Mouse (Mus musculus) layer of hippocampus, adult 2 months (tissue): Measurements from ENCODE around the gene 1700029I15Rik. TPM values are rescaled to one million over a fixed set of nuclear protein-coding genes. Genes with fewer than 3 reads are reported as not detected.

Experiments used
- DNase-seq, 2 experiments: peaks; one replicate each; pipeline ENCODE4 v3.0.0; 2022; ENCODE audit warnings: low spot score in 2 of 2
- H3K27ac ChIP-seq: fragments of 200-600 bp; 2 replicates; pipeline ENCODE4 v1.8.1; 2022
- H3K4me3 ChIP-seq: fragments of 200-600 bp; 2 replicates; pipeline ENCODE4 v1.8.1; 2022; ENCODE audit warnings: mild to moderate bottlenecking
- CTCF ChIP-seq: fragments of 200-600 bp; conservative IDR thresholded peaks from 2 replicates; pipeline ENCODE4 v1.8.1; 2022; ENCODE audit warnings: antibody characterized with exemption, mild to moderate bottlenecking, moderate library complexity
- total RNA-seq, 2 experiments: library from RNA; stranded (reverse); gene quantifications; 2 replicates each; pipeline ENCODE4 v1.2.3; 2021

1700029I15Rik gene
- total RNA-seq, 2 experiments from 2014 or later = 4.5 to 5.0 TPM

DNA sequence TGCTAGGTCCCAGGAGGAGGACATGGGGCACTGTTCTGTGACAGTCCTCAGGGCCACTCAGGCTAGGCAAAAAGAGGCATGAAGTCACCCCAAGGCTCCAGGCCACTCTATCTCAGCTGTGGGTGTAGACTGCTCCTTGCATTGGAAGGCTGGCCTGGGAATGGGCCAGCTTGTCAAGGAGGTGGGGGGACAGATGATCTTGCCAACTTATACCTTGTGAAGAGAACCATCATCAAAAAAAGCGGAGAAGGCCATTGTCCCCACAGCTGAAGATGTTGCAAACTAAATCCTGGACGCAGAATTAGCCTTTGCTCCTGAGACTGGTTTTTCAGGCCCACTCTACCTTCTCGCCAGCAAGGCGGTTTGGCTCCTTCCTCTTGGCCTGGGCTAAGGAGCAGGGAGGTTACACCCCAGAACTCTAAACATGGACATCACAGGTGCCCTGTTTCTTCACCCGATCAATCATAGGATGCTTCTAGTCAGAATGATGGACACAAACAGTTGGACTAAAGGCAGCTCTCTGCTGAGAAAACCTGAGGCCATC is 21.5 kb downstream of the 1700029I15Rik start:
- H3K4me3 ChIP-seq = no peak overlapping the region
- H3K27ac ChIP-seq = peak overlapping the region; percentile 90
- no peak for DNase-seq
- no peak for TF ChIP-seq CTCF

DNA sequence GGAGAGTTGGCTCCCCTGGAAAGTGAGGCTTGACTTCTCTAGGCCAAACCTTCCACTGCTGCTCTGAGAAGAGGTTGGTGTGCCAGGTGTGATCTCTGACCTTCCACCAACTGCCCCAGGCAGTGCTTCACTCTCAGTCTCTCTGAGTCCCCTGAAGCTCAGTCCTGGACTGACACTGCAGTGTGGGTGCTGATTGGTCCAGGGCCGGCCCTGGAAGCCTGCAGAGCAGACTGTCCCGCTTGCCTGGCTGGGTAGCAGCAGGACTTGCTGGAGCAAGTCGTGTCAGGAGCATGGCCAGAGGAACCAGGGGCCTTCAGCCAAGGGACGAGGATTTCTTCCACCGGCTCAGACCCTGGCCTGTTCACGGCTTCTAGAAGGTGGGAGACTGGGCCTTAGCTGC is 22.4 kb downstream of the 1700029I15Rik start:
- Histone ChIP-seq H3K27ac (peak overlapping the region; percentile 62; the same call in 1 of the 2 replicates), H3K4me3 (no peak overlapping the region)
- DNase-seq = no peak
- TF ChIP-seq CTCF = no peak

DNA sequence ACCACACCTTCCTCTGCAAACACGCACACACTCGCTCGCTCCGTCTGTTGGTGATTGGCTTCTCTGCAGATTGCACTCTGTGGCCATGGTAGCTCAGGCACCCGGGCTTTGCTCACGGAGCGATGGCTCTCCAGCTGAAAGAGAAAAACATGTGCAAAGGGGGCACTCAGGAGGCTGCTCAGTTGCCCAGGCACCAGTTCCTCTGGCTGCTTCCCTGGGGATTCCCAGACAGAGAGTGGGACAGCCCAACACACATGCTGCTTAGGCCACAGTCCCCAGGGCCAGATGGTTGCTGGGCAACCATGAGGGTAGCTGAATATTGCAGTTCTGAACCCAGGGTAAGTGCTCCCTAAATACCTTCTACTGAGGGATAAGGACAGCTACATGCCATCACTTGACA is 23.3 kb downstream of the 1700029I15Rik start:
- no peak for DNase-seq
- Histone ChIP-seq H3K27ac (peak overlapping the region; percentile 62), H3K4me3 (no peak overlapping the region)
- no peak for TF ChIP-seq CTCF

DNA sequence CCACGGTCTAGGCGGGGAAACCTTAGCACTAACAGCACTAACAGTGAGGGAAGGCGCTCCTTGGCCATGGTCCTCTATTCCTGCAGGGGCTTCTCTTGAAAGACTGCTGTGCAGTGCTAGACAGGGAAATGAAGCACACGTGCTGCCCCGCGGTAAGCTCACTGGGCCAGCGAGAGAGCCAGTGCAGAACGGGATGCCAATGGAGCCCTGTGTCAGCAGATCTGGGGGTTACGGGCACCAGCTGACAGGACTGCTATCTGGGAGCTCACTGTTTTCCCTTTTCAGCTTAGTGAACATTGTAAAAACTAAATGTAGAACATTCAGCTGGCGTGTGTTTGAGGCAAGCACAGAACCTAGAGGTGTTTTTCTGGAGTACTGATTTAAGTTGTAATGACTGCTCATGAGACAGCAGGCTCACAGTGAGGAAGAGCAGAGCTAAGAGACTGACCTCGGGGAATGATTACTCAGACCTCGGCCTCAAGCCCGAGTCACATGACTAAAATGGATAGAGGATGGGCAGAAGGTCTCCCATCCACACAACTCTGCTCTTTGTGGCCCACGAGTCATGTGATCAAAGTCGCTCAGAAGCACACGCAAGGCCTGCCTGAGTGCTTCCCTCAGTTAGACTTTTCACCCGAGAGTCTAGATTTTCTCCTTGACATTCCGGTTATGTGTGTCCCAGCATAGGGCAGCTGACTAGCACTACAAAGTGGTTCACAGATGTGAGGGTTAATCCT is 26.1 kb downstream of the 1700029I15Rik start:
- no peak for TF ChIP-seq CTCF
- DNase-seq = no peak
- H3K4me3 ChIP-seq = no peak overlapping the region
- peak overlapping the region; percentile 37; the same call in 1 of the 2 replicates for H3K27ac ChIP-seq

DNA sequence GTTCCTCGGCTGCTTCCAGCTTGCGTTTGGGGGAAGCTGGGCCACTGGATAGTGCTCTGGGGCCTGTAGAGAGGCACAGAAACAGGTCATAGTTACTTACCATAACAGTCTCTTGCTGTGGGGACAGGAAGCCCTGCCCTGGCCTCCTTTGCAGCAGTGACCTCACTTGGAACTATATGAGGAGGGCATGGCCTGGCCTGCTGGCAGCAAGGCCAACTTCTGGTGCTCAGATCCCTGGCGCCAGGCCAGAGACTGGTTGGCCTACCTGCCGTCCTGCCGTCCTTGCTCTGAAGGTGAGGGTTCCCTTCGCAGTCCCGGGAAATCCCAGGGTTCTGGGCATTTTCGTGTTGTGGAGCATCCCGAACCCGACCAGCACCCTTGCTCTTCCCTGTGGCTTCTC is 29.4 kb downstream of the 1700029I15Rik start:
- no peak for TF ChIP-seq CTCF
- no peak for DNase-seq
- Histone ChIP-seq H3K4me3 (no peak overlapping the region), H3K27ac (peak overlapping the region; percentile 5; the same call in 1 of the 2 replicates)

DNA sequence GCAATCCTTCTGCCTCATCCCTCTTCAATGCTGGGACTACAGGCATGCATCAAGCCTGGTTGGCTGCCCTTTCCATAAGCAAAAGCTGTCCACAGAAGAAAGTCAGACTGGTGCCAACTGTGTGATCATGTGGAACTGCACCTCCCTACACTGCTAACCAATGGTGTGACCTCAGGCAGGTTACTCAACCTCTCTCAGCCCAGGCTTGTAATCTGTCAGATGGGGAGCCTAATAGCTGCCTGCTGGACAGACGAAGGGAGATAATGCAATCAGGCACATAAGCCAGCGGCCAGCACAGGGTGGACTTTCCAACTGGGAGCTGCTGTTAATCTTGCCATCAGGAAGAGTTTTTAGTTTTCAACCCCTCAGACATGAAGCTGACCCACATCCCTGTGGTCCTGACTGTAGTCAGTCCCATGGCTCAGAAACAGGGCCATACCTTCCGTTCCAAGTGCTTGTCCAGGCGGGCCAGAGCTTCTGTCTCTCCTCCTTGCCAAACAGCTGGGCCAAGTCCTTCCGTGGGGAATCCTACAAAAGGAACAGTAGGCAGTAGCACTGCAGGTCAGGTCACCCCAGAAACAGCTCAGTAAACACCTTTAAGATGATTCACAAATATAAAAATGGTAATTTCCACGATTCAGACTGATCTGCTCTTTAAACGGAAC is 39.5 kb downstream of the 1700029I15Rik start:
- peak overlapping the region; percentile 94; the same call in 1 of the 2 replicates for H3K27ac ChIP-seq
- TF ChIP-seq CTCF = no peak
- H3K4me3 ChIP-seq = no peak overlapping the region
- DNase-seq = no peak

DNA sequence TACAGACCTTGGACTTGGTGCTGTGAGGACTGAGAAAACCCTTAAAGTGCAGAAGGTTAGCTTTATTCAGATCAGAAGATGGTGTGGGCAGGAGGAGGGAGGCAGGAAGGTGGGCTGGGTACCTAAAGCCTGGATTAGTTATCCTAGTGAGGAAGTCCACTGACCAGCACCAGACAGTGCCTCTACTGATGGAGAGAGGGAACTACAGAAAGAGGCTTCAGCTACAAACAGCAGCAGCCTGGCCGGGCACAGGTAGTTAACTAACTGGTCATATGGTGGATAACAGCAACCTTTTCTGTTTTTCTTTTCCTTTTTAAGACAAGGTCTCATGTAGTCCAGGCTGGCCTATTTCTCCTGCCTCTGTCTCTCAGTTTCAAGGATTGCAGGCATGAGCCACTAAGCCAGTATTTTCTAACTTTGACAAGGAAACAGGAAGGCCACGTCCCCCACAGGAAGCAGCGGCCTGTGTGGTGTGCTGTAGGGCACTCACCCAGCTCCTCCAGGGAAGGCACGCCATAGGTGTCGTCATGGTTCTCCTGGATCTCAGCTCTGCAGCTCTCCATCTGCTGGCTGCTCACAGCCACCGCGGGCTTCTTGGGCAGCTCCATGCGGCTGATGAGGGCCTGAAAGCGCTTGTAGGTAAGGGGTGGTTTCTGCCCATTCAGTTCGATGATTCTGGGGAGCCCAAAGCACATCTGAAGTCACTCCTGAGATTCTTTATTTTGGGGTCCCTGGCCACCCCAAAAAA is 40.2 kb downstream of the 1700029I15Rik start:
- DNase-seq = no peak
- H3K4me3 ChIP-seq = no peak overlapping the region
- TF ChIP-seq CTCF = peak; percentile 75
- peak overlapping the region; percentile 94 for H3K27ac ChIP-seq

DNA sequence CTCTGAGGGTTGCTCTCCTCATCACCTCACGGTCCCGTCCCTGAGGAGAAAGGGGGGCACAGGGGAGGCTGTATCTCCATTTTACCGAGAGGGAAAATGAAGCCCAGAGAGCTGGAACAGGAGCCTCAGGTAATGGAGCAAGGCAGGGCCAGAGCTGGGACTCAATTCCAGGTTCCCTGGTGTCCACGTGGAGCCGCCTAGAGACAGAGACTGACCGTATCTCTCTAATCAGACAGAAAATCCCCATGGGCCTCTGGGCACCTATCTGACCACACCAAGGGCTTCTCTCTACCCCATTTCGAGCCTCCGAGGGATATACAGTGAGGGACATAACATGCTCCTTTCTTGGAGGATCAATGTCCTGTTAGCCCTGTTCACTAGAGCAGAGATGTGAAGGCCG is 40.8 kb downstream of the 1700029I15Rik start:
- H3K4me3 ChIP-seq = no peak overlapping the region; the same call in 1 of the 2 replicates
- peak overlapping the region; percentile 94 for H3K27ac ChIP-seq
- DNase-seq = no peak
- TF ChIP-seq CTCF = no peak

DNA sequence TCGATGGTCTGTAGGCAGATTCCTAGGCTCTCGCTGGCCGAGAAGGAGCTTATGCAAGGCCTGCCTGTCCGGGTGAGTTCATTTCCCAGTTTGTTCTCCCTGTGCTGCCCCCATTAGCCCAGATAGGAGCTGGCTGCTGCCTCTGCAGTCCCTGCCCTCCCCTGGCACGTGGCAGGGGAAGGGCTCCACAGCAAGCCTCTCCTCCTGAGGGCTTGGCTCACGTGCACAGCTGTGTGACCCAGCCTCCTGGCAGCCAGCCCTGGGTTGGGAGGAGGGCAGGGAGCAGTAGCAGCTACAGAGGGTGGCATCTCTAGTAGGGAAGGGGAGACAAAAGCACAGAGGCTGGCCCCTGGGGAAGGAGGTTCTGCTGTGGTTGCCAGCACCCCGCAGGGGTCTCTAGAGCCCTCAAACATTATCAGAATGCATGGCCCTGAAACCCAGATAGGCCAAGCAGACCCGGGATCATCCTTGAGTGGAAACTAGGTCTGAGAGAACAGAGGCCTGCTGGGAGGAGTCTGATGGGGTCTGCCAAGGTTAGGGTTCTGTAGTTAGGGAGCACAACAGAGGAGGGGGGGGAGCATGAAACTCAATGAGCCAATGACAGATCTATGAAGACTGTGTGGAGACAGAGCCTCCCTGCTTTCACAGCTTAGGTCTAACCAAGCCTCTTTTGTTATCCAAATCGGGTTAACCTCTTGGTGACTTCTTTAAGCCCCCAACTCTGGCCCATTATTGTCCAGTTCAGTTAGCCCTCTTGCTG is 41.5 kb downstream of the 1700029I15Rik start:
- Histone ChIP-seq H3K4me3 (no peak overlapping the region; the same call in 1 of the 2 replicates), H3K27ac (peak overlapping the region; percentile 94)
- DNase-seq = peak; percentile 87 to 89
- no peak for TF ChIP-seq CTCF

DNA sequence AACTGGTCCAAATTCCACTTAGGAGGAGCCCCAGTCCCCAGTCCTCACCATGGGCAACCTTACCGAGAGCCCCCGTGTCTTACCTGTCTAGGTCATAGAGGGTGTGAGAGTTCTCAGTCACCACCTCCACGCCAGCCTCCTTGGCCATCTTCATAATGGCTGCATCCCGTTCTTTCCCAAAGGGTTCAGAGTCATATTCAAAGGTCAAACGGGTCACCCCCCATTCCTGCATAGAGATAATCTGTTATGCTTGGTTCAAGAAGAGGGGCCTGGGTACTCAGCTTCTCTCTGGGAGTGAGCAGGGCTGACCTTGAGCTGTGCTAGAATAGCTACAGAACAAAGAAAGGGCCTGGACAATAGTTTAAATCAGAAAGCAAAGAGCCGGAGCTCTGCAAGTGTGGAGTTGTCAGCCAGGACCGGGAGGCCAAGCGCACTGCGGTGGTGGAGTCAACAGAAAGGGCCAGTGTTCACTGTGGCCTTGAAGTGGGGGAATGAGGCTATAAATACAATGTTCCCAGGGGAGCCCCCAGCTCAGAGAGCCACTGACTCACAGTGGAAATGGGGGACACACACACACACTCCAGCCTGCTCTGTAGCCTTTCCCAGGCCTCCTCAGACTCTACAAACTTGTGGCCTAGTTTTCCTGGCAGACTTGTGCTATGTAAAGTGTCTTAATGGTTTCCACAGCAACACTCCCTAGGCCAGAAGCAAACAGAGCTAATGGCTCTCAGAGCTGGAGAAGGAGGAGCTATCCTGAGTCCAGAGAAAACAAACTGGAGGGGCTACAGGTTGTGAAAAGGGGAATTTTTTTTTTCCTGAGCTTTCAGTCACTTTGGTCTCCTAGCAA is 42.3 kb downstream of the 1700029I15Rik start:
- no peak for TF ChIP-seq CTCF
- H3K4me3 ChIP-seq = no peak overlapping the region
- peak in 1 of 2 experiments; percentile 66 for DNase-seq
- peak overlapping the region; percentile 94 for H3K27ac ChIP-seq

DNA sequence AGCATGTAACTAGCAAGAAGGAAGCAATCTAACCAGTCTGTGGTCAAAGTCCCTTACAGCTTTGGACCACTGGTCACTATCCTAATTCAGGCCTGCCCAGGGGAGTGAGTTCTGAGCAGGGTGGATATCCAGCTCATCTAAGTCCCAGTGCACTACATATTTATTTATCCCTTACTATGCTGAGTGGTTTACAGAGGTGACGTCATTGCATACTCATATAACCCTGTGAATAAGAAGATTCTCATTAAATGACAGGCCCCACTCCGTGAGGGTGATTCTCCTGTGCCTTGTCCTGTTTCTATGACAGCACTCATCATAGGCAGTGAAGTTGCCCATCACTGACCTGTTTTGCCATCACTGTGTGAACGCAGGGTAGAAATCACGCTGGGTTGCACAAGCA is 43.0 kb downstream of the 1700029I15Rik start:
- Histone ChIP-seq H3K4me3 (no peak overlapping the region), H3K27ac (peak overlapping the region; percentile 94)
- TF ChIP-seq CTCF = no peak
- no peak for DNase-seq
